Mouse (Mus musculus) 416B (cell line): ENCODE data around the gene Nsun5.

Source experiments
- DNase-seq: peaks from one replicate; pipeline ENCODE4 v3.0.0; 2011; ENCODE audit warnings: low read depth

Nsun5 gene

GRCm38 (mm10) chr5:135369787-135370654 lies at the start of gene Nsun5:
Nsun5 (plus strand) TSS chr5:135369953.
- DNase-seq: peak; percentile 97

- DNase-seq: no peak
Observed at GRCm38 (mm10) chr5:135322197-135322596, 47.6 kb upstream of the Nsun5 start.

GRCm38 (mm10) chr5:135326121-135326659 lies 43.6 kb upstream of the Nsun5 start:
- DNase-seq: no peak

- DNase-seq: no peak
Observed at GRCm38 (mm10) chr5:135329471-135329870, 40.3 kb upstream of the Nsun5 start.

- DNase-seq: no peak
Observed at GRCm38 (mm10) chr5:135330201-135330600, 39.6 kb upstream of the Nsun5 start.

GRCm38 (mm10) chr5:135331161-135331560 lies 38.6 kb upstream of the Nsun5 start:
- DNase-seq: no peak

GRCm38 (mm10) chr5:135337575-135337974 lies 32.2 kb upstream of the Nsun5 start:
- no peak for DNase-seq

GRCm38 (mm10) chr5:135345989-135346388 lies 23.8 kb upstream of the Nsun5 start:
- DNase-seq: peak; percentile 24

GRCm38 (mm10) chr5:135346430-135346829 lies 23.3 kb upstream of the Nsun5 start:
- peak; percentile 57 for DNase-seq

- no peak for DNase-seq
Observed at GRCm38 (mm10) chr5:135347511-135348011, 22.2 kb upstream of the Nsun5 start.

- DNase-seq: no peak
Observed at GRCm38 (mm10) chr5:135349862-135350261, 19.9 kb upstream of the Nsun5 start, which contains the start of gene Fkbp6. Fkbp6 (minus strand) TSS chr5:135350044.

GRCm38 (mm10) chr5:135351606-135352005 lies 18.1 kb upstream of the Nsun5 start:
- DNase-seq: no peak

- no peak for DNase-seq
Observed at GRCm38 (mm10) chr5:135352995-135353394, 16.8 kb upstream of the Nsun5 start, which contains the start of gene Trim50. Trim50 (plus strand) TSS chr5:135353295.

- DNase-seq: no peak
Observed at GRCm38 (mm10) chr5:135353564-135353963, 16.2 kb upstream of the Nsun5 start.

GRCm38 (mm10) chr5:135356090-135356489 lies 13.7 kb upstream of the Nsun5 start:
- peak; percentile 36 for DNase-seq

GRCm38 (mm10) chr5:135357556-135357955 lies 12.2 kb upstream of the Nsun5 start:
- no peak for DNase-seq

- DNase-seq: no peak
Observed at GRCm38 (mm10) chr5:135359772-135360171, 10.0 kb upstream of the Nsun5 start.

- no peak for DNase-seq
Observed at GRCm38 (mm10) chr5:135362572-135362971, 7.2 kb upstream of the Nsun5 start.

GRCm38 (mm10) chr5:135363540-135363939 lies 6.2 kb upstream of the Nsun5 start:
- DNase-seq: peak; percentile 21

GRCm38 (mm10) chr5:135367841-135368240 lies 1.9 kb upstream of the Nsun5 start:
- peak; percentile 54 for DNase-seq

GRCm38 (mm10) chr5:135368312-135368711 lies 1.4 kb upstream of the Nsun5 start:
- peak; percentile 26 for DNase-seq

- peak; percentile 51 for DNase-seq
Observed at GRCm38 (mm10) chr5:135369196-135369595, 557 bp upstream of the Nsun5 start.

- no peak for DNase-seq
Observed at GRCm38 (mm10) chr5:135371195-135371594, 1.4 kb downstream of the Nsun5 start.
